Mouse (Mus musculus) testis, postnatal 14 days (tissue): Measurements from ENCODE around the gene Cpn2.
A peak's percentile ranks its signal among the peaks of the same experiment; 100 is the strongest.

ENCODE experiments used
- DNase-seq: peaks from one replicate; pipeline ENCODE4 v3.0.0; 2021; ENCODE audit warnings: low spot score

Cpn2 gene

GRCm38 (mm10) chr16:30238791-30239190, 28.5 kb downstream of the Cpn2 start:
- no peak for DNase-seq

DNA sequence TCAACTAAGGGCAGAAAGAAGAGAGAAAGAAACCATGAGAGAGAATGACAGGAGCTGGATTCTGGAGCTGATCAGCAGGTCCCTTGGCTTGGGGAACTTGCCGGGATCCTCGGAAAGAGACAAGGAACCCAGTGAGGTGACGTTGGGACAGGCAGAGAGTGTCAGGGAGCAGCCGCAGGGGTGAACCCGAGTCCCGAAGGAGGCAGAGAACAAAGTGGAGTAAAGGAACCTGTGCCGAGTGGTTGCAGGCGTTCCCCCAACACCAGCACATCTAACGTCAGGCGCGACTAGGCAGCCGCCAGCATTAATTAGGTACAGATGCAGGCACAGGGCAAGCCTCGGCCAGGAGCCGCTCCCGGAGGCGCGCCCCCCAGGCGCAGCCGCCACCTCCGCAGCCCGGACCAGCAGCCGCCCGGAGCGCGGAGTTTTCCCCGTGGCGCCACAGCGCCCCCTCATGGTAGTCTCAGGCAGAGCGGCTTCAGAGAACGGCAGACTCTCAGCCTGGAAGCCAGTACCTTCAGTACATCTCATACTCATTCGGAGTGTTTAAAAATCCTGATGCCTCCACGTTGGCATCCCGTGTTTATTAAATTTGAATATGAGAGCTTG, 31.1 kb downstream of the Cpn2 start:
- DNase-seq = peak; percentile 80

DNA sequence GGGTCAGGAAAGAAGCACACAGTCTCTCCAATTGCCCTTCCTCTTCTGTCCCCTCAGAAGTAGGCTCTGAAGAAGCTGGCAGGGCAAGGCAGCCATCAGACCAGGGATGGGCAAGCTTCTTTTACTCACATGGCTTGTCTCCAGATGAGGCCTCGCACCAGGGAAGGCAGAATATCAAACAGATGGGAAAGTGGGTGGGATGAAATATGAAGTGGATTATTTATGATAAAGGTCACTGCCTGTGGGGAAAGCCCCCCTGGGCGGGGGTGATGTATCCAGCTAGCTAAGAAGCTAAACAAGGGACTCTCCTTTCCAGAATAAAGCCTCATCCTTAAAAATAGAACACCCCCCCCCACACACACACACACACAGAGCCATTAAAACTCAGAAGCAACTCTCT, 31.7 kb downstream of the Cpn2 start:
- no peak for DNase-seq

GRCm38 (mm10) chr16:30234636-30235546, 32.4 kb downstream of the Cpn2 start:
- no peak for DNase-seq

DNA sequence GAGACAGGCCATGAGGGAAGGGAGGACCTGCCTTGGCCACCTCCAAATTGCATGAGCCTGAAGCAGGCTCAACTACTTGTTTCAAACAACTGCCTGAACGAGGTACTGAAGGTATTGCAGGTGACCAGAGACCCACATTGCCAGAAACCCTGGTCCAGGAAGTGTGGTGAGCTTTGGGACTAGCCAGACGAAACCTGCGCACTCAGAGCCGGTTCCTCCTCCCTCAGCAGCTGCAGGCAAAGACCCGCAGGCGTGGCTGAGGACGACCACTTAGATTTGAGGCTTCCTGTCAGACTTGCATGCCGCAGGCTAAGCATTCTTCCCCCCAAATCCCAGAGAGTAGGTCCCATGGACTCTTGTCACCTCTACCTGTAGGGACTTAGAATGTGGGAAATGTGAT, 33.2 kb downstream of the Cpn2 start:
- no peak for DNase-seq

GRCm38 (mm10) chr16:30231882-30232604, 35.3 kb downstream of the Cpn2 start:
- no peak for DNase-seq

DNA sequence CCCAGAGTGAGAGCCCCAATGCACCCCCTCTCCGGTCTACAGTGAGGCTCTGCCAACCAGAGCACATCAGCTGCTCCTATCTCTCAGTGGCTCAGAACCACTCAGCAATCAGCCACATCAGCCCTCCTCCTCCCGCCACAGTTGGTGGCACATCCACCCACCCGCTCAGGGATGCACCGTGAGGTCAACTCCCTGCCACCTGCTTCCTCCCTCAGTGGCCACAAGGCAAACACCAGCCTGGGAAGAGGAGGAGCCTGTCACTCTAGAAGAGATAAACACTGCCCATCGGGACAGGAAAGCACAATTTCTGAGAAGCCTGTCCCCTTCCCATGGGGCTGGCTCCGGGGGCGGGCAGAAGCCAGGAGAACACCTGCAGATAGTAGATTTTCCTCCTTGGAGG, 39.9 kb downstream of the Cpn2 start:
- DNase-seq = no peak

- DNase-seq = no peak
Measured at GRCm38 (mm10) chr16:30221161-30221782, 46.0 kb downstream of the Cpn2 start.

- no peak for DNase-seq
Measured at GRCm38 (mm10) chr16:30215811-30216210, 51.5 kb downstream of the Cpn2 start.

DNA sequence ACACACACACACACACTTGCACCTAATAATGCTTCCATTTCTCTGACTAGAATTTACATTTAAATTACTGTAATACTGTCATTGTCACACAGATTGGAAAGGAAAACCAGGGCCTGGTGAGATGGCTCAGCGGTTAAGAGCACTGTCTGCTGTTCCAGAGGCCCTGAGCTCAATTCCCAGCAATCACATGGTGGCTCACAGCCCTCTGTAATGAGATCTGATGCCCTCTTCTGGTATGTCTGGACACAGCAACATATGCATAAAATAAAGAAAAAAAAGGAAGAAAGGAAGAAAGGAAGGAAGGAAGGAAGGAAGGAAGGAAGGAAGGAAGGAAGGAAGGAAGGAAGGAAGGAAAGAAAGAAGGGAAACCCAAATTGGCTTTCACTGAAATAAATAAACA, 53.7 kb downstream of the Cpn2 start:
- no peak for DNase-seq

- DNase-seq = no peak
Measured at GRCm38 (mm10) chr16:30212035-30212434, 55.3 kb downstream of the Cpn2 start.

- no peak for DNase-seq
Measured at GRCm38 (mm10) chr16:30209264-30209663, 58.0 kb downstream of the Cpn2 start.

- DNase-seq = no peak
Measured at GRCm38 (mm10) chr16:30207991-30208390, 59.3 kb downstream of the Cpn2 start.

DNA sequence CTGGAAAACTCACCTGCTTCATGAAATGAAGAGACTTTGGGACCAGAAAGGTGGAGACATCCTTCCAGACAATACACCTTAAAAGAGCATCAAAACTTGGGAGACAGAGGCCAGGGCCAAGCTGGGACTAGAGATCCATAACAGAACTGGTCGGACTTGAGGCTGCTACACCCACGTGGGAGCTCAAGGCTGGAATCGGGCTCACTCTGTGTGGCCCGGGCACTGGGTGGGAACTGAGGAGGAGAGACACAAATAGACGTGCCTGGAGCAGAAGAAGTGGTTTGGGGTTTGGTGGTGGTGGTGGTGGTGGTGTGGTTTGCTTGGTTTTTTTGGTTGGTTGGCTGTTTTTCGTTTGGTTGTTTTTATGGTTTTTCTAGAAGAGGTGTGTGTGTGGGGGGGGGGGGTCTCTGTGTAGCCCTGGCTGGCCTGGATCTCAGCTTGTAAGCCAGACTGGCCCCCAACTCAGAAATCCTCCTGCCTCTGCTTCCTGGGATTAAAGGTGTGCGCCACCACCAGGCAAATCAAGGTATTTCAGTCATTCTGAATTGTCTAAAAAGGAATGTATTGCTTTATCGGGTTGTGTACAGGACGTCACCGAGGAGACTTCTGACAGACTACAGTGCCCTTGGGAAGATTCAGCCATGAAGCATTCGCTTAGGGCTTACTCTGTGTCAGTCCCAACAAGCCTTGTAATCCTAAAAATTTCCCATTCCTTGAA, 60.0 kb downstream of the Cpn2 start:
- no peak for DNase-seq
